23 mouse cellular contexts compared by ENCODE assay signal in genomic region chr17:63112826-63113225, GRCm38 (mm10).
"Had no signal": no experiment of that assay in that cellular context is flagged by ENCODE, and none has a peak within 500 bp of the region (broad histone marks: within the 10 kb centered on the region; RNA-seq: fewer than 3 reads in every experiment).

No protein-coding gene starts in this region.

- H3K4me1 ChIP-seq: heart, embryonic 12.5 days; intestine, embryonic 15.5 days; liver, embryonic 13.5 days; liver, embryonic 15.5 days had no signal

- DNase-seq: gastrocnemius, postnatal 14 days; gastrocnemius, postnatal 36 days; heart, adult 11 months; heart, adult 2 months; heart, postnatal 14 days; heart, postnatal 36 days; kidney, adult 18-20 months; kidney, adult 8-10 months; kidney, postnatal 10 days; kidney, postnatal 25 days; kidney, postnatal 4 days; liver; liver, embryonic 13.5 days had no signal

- H3K27me3 ChIP-seq: heart, embryonic 12.5 days; hindbrain, embryonic 13.5 days; hindbrain, embryonic 15.5 days; intestine, embryonic 15.5 days; limb, embryonic 12.5 days; liver, embryonic 13.5 days; liver, embryonic 15.5 days had no signal

- H3K36me3 ChIP-seq: heart, embryonic 12.5 days; hindbrain, embryonic 13.5 days; hindbrain, embryonic 15.5 days; intestine, embryonic 15.5 days; limb, embryonic 12.5 days; liver, embryonic 13.5 days; liver, embryonic 15.5 days had no signal

- H3K4me2 ChIP-seq: heart, embryonic 12.5 days; hindbrain, embryonic 13.5 days; hindbrain, embryonic 15.5 days; intestine, embryonic 15.5 days; limb, embryonic 12.5 days; liver, embryonic 11.5 days; liver, embryonic 13.5 days; liver, embryonic 15.5 days had no signal

- H3K27ac ChIP-seq: heart, adult 2 months; hindbrain, embryonic 13.5 days; hindbrain, embryonic 15.5 days; intestine, embryonic 15.5 days; layer of hippocampus, adult 2 months; limb, embryonic 12.5 days; liver, embryonic 13.5 days; liver, embryonic 15.5 days had no signal

- H3K9me3 ChIP-seq: heart, embryonic 12.5 days; hindbrain, embryonic 13.5 days; hindbrain, embryonic 15.5 days; intestine, embryonic 15.5 days; limb, embryonic 12.5 days; liver, embryonic 13.5 days; liver, embryonic 15.5 days had no signal

- H3K4me3 ChIP-seq: heart, adult 2 months; heart, embryonic 12.5 days; hindbrain, embryonic 13.5 days; hindbrain, embryonic 15.5 days; intestine, embryonic 15.5 days; layer of hippocampus, adult 2 months; limb, embryonic 12.5 days; liver, embryonic 13.5 days; liver, embryonic 15.5 days had no signal

- ATAC-seq: inflammation-experienced regulatory T-cells, adult 6 months; intestine, embryonic 15.5 days; intestine, postnatal 0 days had no signal

- H3K9ac ChIP-seq: heart, embryonic 12.5 days; hindbrain, embryonic 13.5 days; hindbrain, embryonic 15.5 days; intestine, embryonic 15.5 days; limb, embryonic 12.5 days; liver, embryonic 13.5 days; liver, embryonic 15.5 days had no signal
